ENCODE assay signal across 8 mouse cellular contexts in genomic region chr14:33319541-33320521, GRCm38 (mm10).
DNase-seq lines count a peak whose midpoint lies in the region; ATAC-seq and TF ChIP-seq lines count a peak whose summit lies in the region.

No protein-coding gene starts in this region.

- peak overlapping the region; percentile 69 for H3K4me3 ChIP-seq in embryonic fibroblast, embryonic 13.5 days (ENCODE audit: insufficient read depth, low read length)
- H3K4me3 ChIP-seq in heart, embryonic 14.5 days (ENCODE audit: control insufficient read depth in 1 of 2, insufficient read depth in 1 of 2, low read depth in 1 of 2, low read length in 2 of 2): peak overlapping the region; percentile 63 to 70
- H3K4me3 ChIP-seq in kidney, embryonic 16.5 days (ENCODE audit: low read length): peak overlapping the region; percentile 70
- peak overlapping the region; percentile 62 for H3K4me3 ChIP-seq in liver, embryonic 13.5 days (replicated peaks)
- H3K4me3 ChIP-seq in stomach, embryonic 15.5 days (replicated peaks): peak overlapping the region; percentile 61

- H3K36me3 ChIP-seq in heart, embryonic 14.5 days (ENCODE audit: control insufficient read depth, insufficient read depth, low read length): no peaks in the 10 kb centered on the region
- no peaks in the 10 kb centered on the region for H3K36me3 ChIP-seq in kidney, embryonic 16.5 days (ENCODE audit: insufficient read depth, low read length)
- H3K36me3 ChIP-seq in liver, embryonic 13.5 days: no peaks in the 10 kb centered on the region
- H3K36me3 ChIP-seq in stomach, embryonic 15.5 days: no peaks in the 10 kb centered on the region

- under 1% methylated on average over 101 of the region's 106 CpGs for WGBS in heart, embryonic 14.5 days
- under 1% methylated on average over 105 of the region's 106 CpGs for WGBS in kidney, embryonic 16.5 days
- WGBS in liver, embryonic 13.5 days (ENCODE audit: insufficient replicate concordance): under 1% methylated on average over 105 of the region's 106 CpGs
- WGBS in stomach, embryonic 15.5 days: under 1% methylated on average over 104 of the region's 106 CpGs

- TF ChIP-seq CTCF in embryonic fibroblast, embryonic 13.5 days (IDR thresholded peaks at IDR 0.05; ENCODE audit: borderline replicate concordance, insufficient read depth, low read length): peak; percentile 57

- H3K9ac ChIP-seq in heart, embryonic 14.5 days (ENCODE audit: low read length): peak overlapping the region; percentile 65
- peak overlapping the region; percentile 69 for H3K9ac ChIP-seq in kidney, embryonic 16.5 days (replicated peaks; ENCODE audit: low read length)
- peak overlapping the region; percentile 62 for H3K9ac ChIP-seq in liver, embryonic 13.5 days
- H3K9ac ChIP-seq in stomach, embryonic 15.5 days: peak overlapping the region; percentile 23; the same call in 1 of the 2 replicates

- no peaks in the 10 kb centered on the region for H3K9me3 ChIP-seq in heart, embryonic 14.5 days (ENCODE audit: control insufficient read depth, low read length)
- no peaks in the 10 kb centered on the region for H3K9me3 ChIP-seq in kidney, embryonic 16.5 days (ENCODE audit: low read length)
- H3K9me3 ChIP-seq in liver, embryonic 13.5 days (replicated peaks): no peaks in the 10 kb centered on the region
- no peaks in the 10 kb centered on the region for H3K9me3 ChIP-seq in stomach, embryonic 15.5 days

- no peak overlapping the region for H3K27ac ChIP-seq in embryonic fibroblast, embryonic 13.5 days (ENCODE audit: insufficient read depth, low read length)
- 0 out of 4 replicates have a peak overlapping the region, but pooled peaks of 1 of the 2 experiments have one; percentile 7 for H3K27ac ChIP-seq in heart, embryonic 14.5 days (replicated peaks in 1 of 2; ENCODE audit: control insufficient read depth in 1 of 2, insufficient read depth in 1 of 2, low read depth in 2 of 2, low read length in 2 of 2)
- peak overlapping the region; percentile 85 for H3K27ac ChIP-seq in kidney, embryonic 16.5 days (ENCODE audit: low read length)
- 0 out of 2 replicates have a peak overlapping the region, but pooled peaks have one; percentile 18 for H3K27ac ChIP-seq in liver, embryonic 13.5 days
- H3K27ac ChIP-seq in stomach, embryonic 15.5 days: no peak overlapping the region

- H3K4me2 ChIP-seq in heart, embryonic 14.5 days (ENCODE audit: low read length): peak overlapping the region; percentile 99
- peak overlapping the region; percentile 99 for H3K4me2 ChIP-seq in kidney, embryonic 16.5 days (replicated peaks; ENCODE audit: low read depth, low read length)
- peak overlapping the region; percentile 76 for H3K4me2 ChIP-seq in liver, embryonic 13.5 days
- H3K4me2 ChIP-seq in stomach, embryonic 15.5 days: peak overlapping the region; percentile 100

- H3K27me3 ChIP-seq in heart, embryonic 14.5 days (ENCODE audit: control insufficient read depth, insufficient read depth, low read length): peaks cover 6% of the 10 kb centered on the region
- peaks cover 23% of the 10 kb centered on the region for H3K27me3 ChIP-seq in kidney, embryonic 16.5 days (ENCODE audit: insufficient read depth, low read length)
- H3K27me3 ChIP-seq in liver, embryonic 13.5 days: peaks cover 54% of the 10 kb centered on the region
- 0 out of 2 replicates have a peak, but pooled peaks cover under 1% of the 10 kb centered on the region for H3K27me3 ChIP-seq in stomach, embryonic 15.5 days (replicated peaks)

- TF ChIP-seq POLR2A in embryonic fibroblast, embryonic 13.5 days (IDR thresholded peaks at IDR 0.05; ENCODE audit: low read depth, low read length): no peak

- ATAC-seq in heart, embryonic 14.5 days (ENCODE audit: insufficient number of reproducible peaks, insufficient read depth, low FRiP score, low read depth): peak; percentile 55; the same call in 1 of the 2 replicates
- peak; percentile 78 for ATAC-seq in kidney, embryonic 16.5 days (ENCODE audit: low FRiP score, low TSS enrichment)
- ATAC-seq in liver, embryonic 13.5 days (ENCODE audit: low read depth): peak; percentile 45
- ATAC-seq in stomach, embryonic 15.5 days (ENCODE audit: insufficient read depth, low FRiP score, low read depth): peak; percentile 56

- DNase-seq in CD4-positive helper T cell, adult 2 months (ENCODE audit: low read depth, low spot score): peak; percentile 42
- DNase-seq in adrenal gland, postnatal 4 days (ENCODE audit: low spot score in 2 of 2): peak; percentile 46 to 68
- peak; percentile 15 for DNase-seq in liver, embryonic 13.5 days
- DNase-seq in neural tube, embryonic 10.5 days (ENCODE audit: extremely low spot score, low spot score): peak; percentile 90

- peaks cover 4% of the 10 kb centered on the region; the same call in 1 of the 2 replicates for H3K4me1 ChIP-seq in embryonic fibroblast, embryonic 13.5 days (ENCODE audit: control insufficient read depth, insufficient read depth, low read length)
- H3K4me1 ChIP-seq in heart, embryonic 14.5 days (ENCODE audit: control insufficient read depth in 2 of 2, insufficient read depth in 2 of 2, low read length in 2 of 2): peaks cover 8 to 10% of the 10 kb centered on the region in 2 experiments; a peak in 2 of 4 replicates
- H3K4me1 ChIP-seq in kidney, embryonic 16.5 days (ENCODE audit: insufficient read depth, low read length): peaks cover 30% of the 10 kb centered on the region
- H3K4me1 ChIP-seq in liver, embryonic 13.5 days (replicated peaks): peaks cover 16% of the 10 kb centered on the region
- H3K4me1 ChIP-seq in stomach, embryonic 15.5 days: peaks cover 24% of the 10 kb centered on the region

Comparison
In these comparisons a context has a peak if more than half of its experiments do, and no peak if none do; other contexts are left out.
1. DNase-seq: peak in every context shown above with its lines; median percentile 90 in neural tube, embryonic 10.5 days; 57 in adrenal gland, postnatal 4 days; 42 in CD4-positive helper T cell, adult 2 months; 15 in liver, embryonic 13.5 days.
2. H3K27ac ChIP-seq: peak in kidney, embryonic 16.5 days (single experiment) and liver, embryonic 13.5 days (single experiment); none in embryonic fibroblast, embryonic 13.5 days (single experiment) and stomach, embryonic 15.5 days (single experiment).
3. Peak in every context shown above with its lines, with median percentiles within 50 percentile points of each other: H3K4me3 ChIP-seq, ATAC-seq, H3K4me2 ChIP-seq and H3K9ac ChIP-seq.